Mouse (Mus musculus) heart, adult 2 months (tissue): ENCODE measurements at regions not wholly inside any gene's neighbourhood (a gene's known extent, or its start where the extent isn't known, plus 50 kb on each side); places are given as distances from the start of the nearest gene placed in this dataset.
"Not testable (repeated sequence)": the region's sequence is repeated elsewhere in the genome, so short reads cannot be mapped to it uniquely, and the experiment has no call there.

ENCODE experiments used
- CTCF ChIP-seq: fragments of 200-600 bp; IDR thresholded peaks from 2 replicates; pipeline ENCODE4 v1.8.1; 2022; ENCODE audit warnings: antibody characterized with exemption, mild to moderate bottlenecking, moderate library complexity
- EP300 ChIP-seq: fragments of 200-500 bp; IDR thresholded peaks from 2 replicates; pipeline ENCODE4 v1.6.1; 2011; ENCODE audit warnings: low read depth, low read length, control low read depth; ENCODE audit not compliant: insufficient read depth

DNA sequence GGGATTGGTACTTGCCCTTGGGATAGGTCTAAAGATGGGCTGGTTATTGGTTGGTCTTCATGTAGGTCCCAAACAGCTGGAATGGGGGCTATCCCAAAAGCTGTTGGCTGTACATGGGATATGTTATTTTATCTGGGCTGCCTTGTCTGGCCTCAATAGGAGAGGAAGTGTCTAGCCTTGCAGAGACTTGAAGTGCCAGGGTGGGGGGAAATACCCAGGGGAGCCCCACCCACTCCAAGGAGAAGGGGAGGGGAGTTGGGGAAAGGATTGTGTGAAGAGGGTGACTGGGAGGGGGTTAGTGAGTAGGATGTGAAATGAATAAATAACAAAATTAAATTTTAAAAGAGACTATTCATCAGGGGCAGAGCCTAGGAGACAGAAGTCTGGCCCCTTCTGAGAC is 70.2 kb upstream of the Gm15319 start:
- not testable (repeated sequence) for TF ChIP-seq EP300, CTCF
